In genomic region chr8:90869071-90869919, GRCm38 (mm10) we compare ENCODE assay signal across 8 mouse cellular contexts. TPM values are rescaled to one million over a fixed set of nuclear protein-coding genes. Genes with fewer than 3 reads are reported as not detected.
DNase-seq lines count a peak whose midpoint lies in the region; ATAC-seq lines count a peak whose summit lies in the region.

No protein-coding gene starts in this region.

- peak; percentile 84 for DNase-seq in 3134 (ENCODE audit: extremely low read depth, insufficient read length, low spot score)
- peak; percentile 91 for DNase-seq in adrenal gland, postnatal 10 days
- peak; percentile 96 for DNase-seq in heart, postnatal 25 days (ENCODE audit: low spot score)
- peak; percentile 55 to 79 for DNase-seq in layer of hippocampus, adult 18-20 months (ENCODE audit: low spot score in 2 of 2)
- peak; percentile 85 to 90 for DNase-seq in urinary bladder, postnatal 4 days (ENCODE audit: low spot score in 2 of 2)

- no peaks in the 10 kb centered on the region for H3K27me3 ChIP-seq in forebrain, embryonic 15.5 days
- no peaks in the 10 kb centered on the region; the same call in 1 of the 2 replicates for H3K27me3 ChIP-seq in liver, embryonic 16.5 days (ENCODE audit: control insufficient read depth, insufficient read depth, low read depth, low read length)
- no peaks in the 10 kb centered on the region for H3K27me3 ChIP-seq in neural tube, embryonic 14.5 days (ENCODE audit: control insufficient read depth, insufficient read depth, low read length)

- ATAC-seq in forebrain, embryonic 15.5 days (replicated peaks): peak; percentile 54
- peak; percentile 66 for ATAC-seq in liver, embryonic 16.5 days (ENCODE audit: low read depth)
- peak; percentile 57; the same call in 1 of the 2 replicates for ATAC-seq in neural tube, embryonic 14.5 days (ENCODE audit: low read depth)

- no peak overlapping the region for H3K9ac ChIP-seq in forebrain, embryonic 15.5 days (replicated peaks)
- H3K9ac ChIP-seq in liver, embryonic 16.5 days (ENCODE audit: low read depth, low read length): no peak overlapping the region; the same call in 1 of the 2 replicates
- no peak overlapping the region for H3K9ac ChIP-seq in neural tube, embryonic 14.5 days (replicated peaks; ENCODE audit: low read depth, low read length)

- no peaks in the 10 kb centered on the region for H3K9me3 ChIP-seq in forebrain, embryonic 15.5 days
- no peaks in the 10 kb centered on the region for H3K9me3 ChIP-seq in liver, embryonic 16.5 days (replicated peaks; ENCODE audit: control insufficient read depth, low read length)
- H3K9me3 ChIP-seq in neural tube, embryonic 14.5 days (ENCODE audit: control insufficient read depth, low read length): no peaks in the 10 kb centered on the region

- H3K27ac ChIP-seq in forebrain, embryonic 15.5 days (replicated peaks): peak overlapping the region; percentile 86
- H3K27ac ChIP-seq in liver, embryonic 16.5 days (ENCODE audit: low read length): peak overlapping the region; percentile 12; the same call in 1 of the 2 replicates
- peak overlapping the region; percentile 87 for H3K27ac ChIP-seq in neural tube, embryonic 14.5 days (ENCODE audit: low read depth, low read length)

- no peaks in the 10 kb centered on the region for H3K36me3 ChIP-seq in forebrain, embryonic 15.5 days
- H3K36me3 ChIP-seq in liver, embryonic 16.5 days (ENCODE audit: control insufficient read depth, insufficient read depth): no peaks in the 10 kb centered on the region
- no peaks in the 10 kb centered on the region for H3K36me3 ChIP-seq in neural tube, embryonic 14.5 days (ENCODE audit: control insufficient read depth, insufficient read depth, low read length)

- WGBS in forebrain, embryonic 15.5 days: 30% methylated on average over 18 of the region's 18 CpGs
- WGBS in liver, embryonic 16.5 days (ENCODE audit: insufficient replicate concordance): 15% methylated on average over 18 of the region's 18 CpGs
- 23% methylated on average over 18 of the region's 18 CpGs for WGBS in neural tube, embryonic 14.5 days

- intact Hi-C loops in heart, postnatal 25 days (cut with DNase I): loop anchor here (1.0 to 2.0 kb wide), 3 partner anchors 27 to 40 kb away; partner anchors contain the start of gene Chd9

- peaks cover 37% of the 10 kb centered on the region for H3K4me1 ChIP-seq in forebrain, embryonic 15.5 days
- H3K4me1 ChIP-seq in liver, embryonic 16.5 days (ENCODE audit: control insufficient read depth, low read depth, low read length): peaks cover 13% of the 10 kb centered on the region
- H3K4me1 ChIP-seq in neural tube, embryonic 14.5 days (ENCODE audit: control insufficient read depth, insufficient read depth, low read length): peaks cover 27% of the 10 kb centered on the region

- no peak overlapping the region for H3K4me3 ChIP-seq in forebrain, embryonic 15.5 days
- no peak overlapping the region for H3K4me3 ChIP-seq in liver, embryonic 16.5 days (ENCODE audit: low read depth, low read length)
- H3K4me3 ChIP-seq in neural tube, embryonic 14.5 days (ENCODE audit: low read depth, low read length): no peak overlapping the region

- peak overlapping the region; percentile 37; the same call in 1 of the 2 replicates for H3K4me2 ChIP-seq in forebrain, embryonic 15.5 days (replicated peaks)
- H3K4me2 ChIP-seq in liver, embryonic 16.5 days (ENCODE audit: low read depth, low read length): peak overlapping the region; percentile 24; the same call in 1 of the 2 replicates
- no peak overlapping the region for H3K4me2 ChIP-seq in neural tube, embryonic 14.5 days (ENCODE audit: low read depth, low read length)

RNA-seq across cellular contexts. Expression of gene Chd9, which starts 41.1 kb away (rescaled TPM):
- 10 to 100 TPM; 65.7 to 80.1 TPM for total RNA-seq in adrenal gland, postnatal 10 days (2021)
- 91.0 and 102 TPM in 2 replicates for polyA plus RNA-seq in forebrain, embryonic 15.5 days (2015; fragmentation: Nextera tagmentation; extraction: Ambion mirVana)
- total RNA-seq in heart, postnatal 25 days (2021): 10 to 100 TPM; 52.7 to 53.4 TPM
- 100 to 1,000 TPM; 246 to 262 TPM for total RNA-seq in layer of hippocampus, adult 18-20 months (2021)
- 14.6 and 18.5 TPM in 2 replicates for polyA plus RNA-seq in liver, embryonic 16.5 days (2015; fragmentation: Nextera tagmentation; extraction: Ambion mirVana)
- polyA plus RNA-seq in neural tube, embryonic 14.5 days (2014; fragmentation: Nextera tagmentation; extraction: Ambion mirVana): 97.4 and 112 TPM in 2 replicates

RNA-seq across cellular contexts. Expression of gene Gm19935, which starts 52.1 kb away (rescaled TPM):
- total RNA-seq in adrenal gland, postnatal 10 days (2021): not detected
- polyA plus RNA-seq in forebrain, embryonic 15.5 days (2015; fragmentation: Nextera tagmentation; extraction: Ambion mirVana): 0.19 and 1.1 TPM in 2 replicates
- total RNA-seq in heart, postnatal 25 days (2021): not detected
- 1 to 10 TPM; 2.1 to 5.1 TPM for total RNA-seq in layer of hippocampus, adult 18-20 months (2021)
- polyA plus RNA-seq in liver, embryonic 16.5 days (2015; fragmentation: Nextera tagmentation; extraction: Ambion mirVana): not detected in 2 replicates
- 2.2 and 3.3 TPM in 2 replicates for polyA plus RNA-seq in neural tube, embryonic 14.5 days (2014; fragmentation: Nextera tagmentation; extraction: Ambion mirVana)

Comparison
In these comparisons a context has a peak if more than half of its experiments do, and no peak if none do; other contexts are left out.
1. H3K27ac ChIP-seq: peak in every context shown above with its lines; median percentile 87 in neural tube, embryonic 14.5 days; 86 in forebrain, embryonic 15.5 days; 12 in liver, embryonic 16.5 days.